Mouse (Mus musculus) ES-CJ7 (cell line): ENCODE results near the gene Tcap.
"Not testable (repeated sequence)": the region's sequence is repeated elsewhere in the genome, so short reads cannot be mapped to it uniquely, and the experiment has no call there.

Source experiments
- DNase-seq: peaks from one replicate; pipeline ENCODE4 v3.0.0; 2011; ENCODE audit warnings: low read depth, low spot score

Gene Tcap

GRCm38 (mm10) chr11:98381651-98382050 lies 2.0 kb upstream of the Tcap start:
- DNase-seq: no peak

GRCm38 (mm10) chr11:98382405-98382804 lies 1.2 kb upstream of the Tcap start:
- not testable (repeated sequence) for DNase-seq

GRCm38 (mm10) chr11:98384216-98384615 lies 605 bp downstream of the Tcap start:
- no peak for DNase-seq

GRCm38 (mm10) chr11:98384721-98385637 lies 1.4 kb downstream of the Tcap start:
- no peak for DNase-seq

- no peak for DNase-seq
Measured at GRCm38 (mm10) chr11:98385638-98386585, 2.3 kb downstream of the Tcap start, which contains the start of gene Pnmt. Gene Pnmt (plus strand): TSS chr11:98386450.

GRCm38 (mm10) chr11:98386596-98386995 lies 3.0 kb downstream of the Tcap start:
- DNase-seq: peak; percentile 40

- DNase-seq: no peak
Measured at GRCm38 (mm10) chr11:98387056-98387577, 3.5 kb downstream of the Tcap start.

- no peak for DNase-seq
Measured at GRCm38 (mm10) chr11:98388282-98388681, 4.7 kb downstream of the Tcap start.

GRCm38 (mm10) chr11:98389221-98389780 lies 5.7 kb downstream of the Tcap start:
- DNase-seq: peak; percentile 58

- no peak for DNase-seq
Measured at GRCm38 (mm10) chr11:98390141-98390540, 6.5 kb downstream of the Tcap start.

- DNase-seq: no peak
Measured at GRCm38 (mm10) chr11:98392034-98392433, 8.4 kb downstream of the Tcap start.

GRCm38 (mm10) chr11:98392645-98393044 lies 9.0 kb downstream of the Tcap start:
- DNase-seq: no peak

- DNase-seq: no peak
Measured at GRCm38 (mm10) chr11:98393317-98393716, 9.7 kb downstream of the Tcap start.

- no peak for DNase-seq
Measured at GRCm38 (mm10) chr11:98394301-98394700, 10.7 kb downstream of the Tcap start.

- no peak for DNase-seq
Measured at GRCm38 (mm10) chr11:98395041-98395440, 11.4 kb downstream of the Tcap start.

- no peak for DNase-seq
Measured at GRCm38 (mm10) chr11:98397946-98398345, 14.3 kb downstream of the Tcap start.

GRCm38 (mm10) chr11:98400161-98400726 lies 16.6 kb downstream of the Tcap start, which contains the start of gene Pgap3:
Gene Pgap3 (minus strand): TSS chr11:98400490.
- peak; percentile 95 for DNase-seq

GRCm38 (mm10) chr11:98400816-98401215 lies 17.2 kb downstream of the Tcap start:
- DNase-seq: no peak

GRCm38 (mm10) chr11:98406621-98407020 lies 23.0 kb downstream of the Tcap start:
- DNase-seq: no peak

- DNase-seq: no peak
Measured at GRCm38 (mm10) chr11:98408872-98409271, 25.3 kb downstream of the Tcap start.

- peak; percentile 48 for DNase-seq
Measured at GRCm38 (mm10) chr11:98409341-98409822, 25.8 kb downstream of the Tcap start.
